Mouse (Mus musculus) Patski (cell line): ENCODE measurements around the gene Grrp1. TPM values are rescaled to one million over a fixed set of nuclear protein-coding genes. Genes with fewer than 3 reads are reported as not detected.
"Not testable (repeated sequence)": the region's sequence is repeated elsewhere in the genome, so short reads cannot be mapped to it uniquely, and the experiment has no call there.

Source experiments
- ATAC-seq: fragments of 100-300 bp; one replicate; pipeline ENCODE4 v1.8.0; 2021
- CTCF ChIA-PET: fragments of 350-600 bp; sonication (Branson Sonifier 250); formaldehyde crosslinking; loops from one replicate; lab custom pipeline; 2022; ENCODE audit warnings: inconsistent platforms; lab: Charles Lee
- POLR2A ChIA-PET: fragments of 350-600 bp; sonication (Branson Sonifier 250); formaldehyde crosslinking; loops from one replicate; lab custom pipeline; 2022; ENCODE audit warnings: antibody characterized with exemption, inconsistent platforms; lab: Charles Lee
- DNase-seq: peaks from one replicate; pipeline ENCODE4 v3.0.0-alpha.2; 2011; ENCODE audit warnings: low read depth, low spot score
- H3K27me3 ChIP-seq: fragments of 371-371 bp; one replicate; pipeline ENCODE4 v1.5.1; 2021
- CTCF ChIP-seq: fragments of 100-300 bp; IDR thresholded peaks from one replicate; pipeline ENCODE4 v1.5.1; 2021
- in situ Hi-C: fragments of 300-500 bp; cut with MboI; formaldehyde crosslinking; loops from 3 replicates; pipeline ENCODE4 v1.11.1; 2018; ENCODE audit warnings: low pct_unique_long_range_greater_than_20kb, mixed read lengths
- polyA plus RNA-seq: library from polyadenylated mRNA; unstranded; gene quantifications from one replicate; pipeline ENCODE4 v1.2.3, GENCODE M21; 2021

The Grrp1 gene
- polyA plus RNA-seq: not detected

GRCm38 (mm10) chr4:134253722-134254324 lies at the start of gene Grrp1:
Grrp1 (minus strand) TSS chr4:134254106.
- ATAC-seq: no peak
- peaks cover 21% of the 10 kb centered on the region for H3K27me3 ChIP-seq
- CTCF ChIA-PET: no interaction called here
- in situ Hi-C loops: no loop called here
- POLR2A ChIA-PET: no interaction called here
- no peak for TF ChIP-seq CTCF
- DNase-seq: no peak

GRCm38 (mm10) chr4:134302084-134302483 lies 48.2 kb upstream of the Grrp1 start:
- in situ Hi-C loops: no loop called here
- TF ChIP-seq CTCF: no peak
- POLR2A ChIA-PET: no interaction called here

GRCm38 (mm10) chr4:134300316-134300715 lies 46.4 kb upstream of the Grrp1 start:
- TF ChIP-seq CTCF: no peak
- in situ Hi-C loops: no loop called here
- CTCF ChIA-PET: interaction anchor here (1.3 kb wide), 1 partner anchor 7 kb away, joined by 4 read pairs; no protein-coding TSS in a partner anchor
- no peaks in the 10 kb centered on the region for H3K27me3 ChIP-seq
- no peak for DNase-seq
- no peak for ATAC-seq
- POLR2A ChIA-PET: interaction anchor here (0.7 kb wide), 1 partner anchor 33 kb away, joined by 3 read pairs; no protein-coding TSS in a partner anchor

More at GRCm38 (mm10) chr4:134302084-134302483, 48.2 kb upstream of the Grrp1 start:
- CTCF ChIA-PET: no interaction called here
- no peaks in the 10 kb centered on the region for H3K27me3 ChIP-seq
- DNase-seq (no peak), ATAC-seq (no peak)

GRCm38 (mm10) chr4:134299498-134299810 lies 45.5 kb upstream of the Grrp1 start:
- DNase-seq (no peak), ATAC-seq (no peak)
- ChIA-PET CTCF (no interaction called here), POLR2A (interaction anchor here (0.6 kb wide), 1 partner anchor 73 kb away, joined by 8 read pairs; no protein-coding TSS in a partner anchor)
- TF ChIP-seq CTCF: no peak
- no peaks in the 10 kb centered on the region for H3K27me3 ChIP-seq
- in situ Hi-C loops: loop anchor here (10.0 kb wide), 2 partner anchors 205 to 265 kb away; partner anchors contain the start of gene Cd52

- DNase-seq (no peak), ATAC-seq (no peak)
- TF ChIP-seq CTCF: no peak
- CTCF ChIA-PET: no interaction called here
- no peaks in the 10 kb centered on the region for H3K27me3 ChIP-seq
- in situ Hi-C loops: loop anchor here (10.0 kb wide), 2 partner anchors 204 to 264 kb away; partner anchors contain the start of gene Cd52
- POLR2A ChIA-PET: no interaction called here
Observed at GRCm38 (mm10) chr4:134298626-134299497, 45.0 kb upstream of the Grrp1 start.

GRCm38 (mm10) chr4:134297369-134297768 lies 43.5 kb upstream of the Grrp1 start:
- CTCF ChIA-PET: no interaction called here
- ATAC-seq (no peak), DNase-seq (no peak)
- H3K27me3 ChIP-seq: no peaks in the 10 kb centered on the region
- POLR2A ChIA-PET: no interaction called here
- no peak for TF ChIP-seq CTCF
- in situ Hi-C loops: loop anchor here (10.0 kb wide), 2 partner anchors 203 to 263 kb away; partner anchors contain the start of gene Cd52

GRCm38 (mm10) chr4:134296523-134296922 lies 42.6 kb upstream of the Grrp1 start:
- in situ Hi-C loops: loop anchor here (10.0 kb wide), 2 partner anchors 202 to 262 kb away; partner anchors contain the start of gene Cd52
- TF ChIP-seq CTCF: no peak
- ChIA-PET CTCF (no interaction called here), POLR2A (interaction anchor here (0.6 kb wide), 1 partner anchor 108 kb away, joined by 5 read pairs; no protein-coding TSS in a partner anchor)
- no peaks in the 10 kb centered on the region for H3K27me3 ChIP-seq
- ATAC-seq (no peak), DNase-seq (no peak)

- in situ Hi-C loops: loop anchor here (10.0 kb wide), 2 partner anchors 201 to 261 kb away; partner anchors contain the start of gene Cd52
- POLR2A ChIA-PET: interaction anchor here (0.6 kb wide), 1 partner anchor 108 kb away, joined by 5 read pairs; no protein-coding TSS in a partner anchor
- H3K27me3 ChIP-seq, CTCF ChIA-PET, ATAC-seq, DNase-seq: not testable (repeated sequence)
Observed at GRCm38 (mm10) chr4:134296096-134296495, 42.2 kb upstream of the Grrp1 start.

GRCm38 (mm10) chr4:134293692-134294163 lies 39.8 kb upstream of the Grrp1 start:
- no peak for TF ChIP-seq CTCF
- ChIA-PET CTCF (interaction anchor here (1.6 kb wide), 1 partner anchor 58 kb away, joined by 8 read pairs; no protein-coding TSS in a partner anchor), POLR2A (interaction anchor here (1.0 kb wide), 1 partner anchor 45 kb away, joined by 3 read pairs; no protein-coding TSS in a partner anchor)
- ATAC-seq (no peak), DNase-seq (no peak)
- no peaks in the 10 kb centered on the region for H3K27me3 ChIP-seq
- in situ Hi-C loops: loop anchor here (10.0 kb wide), 2 partner anchors 199 to 259 kb away; partner anchors contain the start of gene Cd52
